Mouse (Mus musculus): ENCODE measurements around the gene Mpdu1. TPM values are rescaled to one million over a fixed set of nuclear protein-coding genes. Genes with fewer than 3 reads are reported as not detected.

Gene Mpdu1
- total RNA-seq, 1 experiment from 2014 or later, result 56.3 TPM

Other genes starting within 250 kb of the Mpdu1 start
- 14.3 to 27.5 TPM (median 16.8 TPM) in 3 replicates for gene Kdm6b, start 249.0 kb downstream of the Mpdu1 start, total RNA-seq (2017)
- gene Dnah2, start 113.5 kb downstream of the Mpdu1 start, total RNA-seq (2017), result 1.4 to 6.4 TPM (median 4.7 TPM) in 3 replicates
- 0.49 to 0.96 TPM in 2 of 3 replicates, not detected in the other for gene Efnb3, start 102.4 kb downstream of the Mpdu1 start, total RNA-seq (2017)
- 2.8 to 9.4 TPM (median 3.8 TPM) in 3 replicates for gene Wrap53, start 82.4 kb downstream of the Mpdu1 start, total RNA-seq (2017)
- 11.9 to 26.9 TPM (median 24.5 TPM) in 3 replicates for gene Trp53, start 82.3 kb downstream of the Mpdu1 start, total RNA-seq (2017)
- not detected in 3 replicates for gene Atp1b2, start 56.7 kb downstream of the Mpdu1 start, total RNA-seq (2017)
- not detected in 3 replicates for gene Shbg, start 44.7 kb downstream of the Mpdu1 start, total RNA-seq (2017)
- gene Sat2, start 40.6 kb downstream of the Mpdu1 start, total RNA-seq (2017), result 0.67 TPM in 1 of 3 replicates, not detected in the others
- 64.6 to 83.5 TPM (median 67.9 TPM) in 3 replicates for gene Fxr2, start 29.7 kb downstream of the Mpdu1 start, total RNA-seq (2017)
- 4.1 to 8.2 TPM in 2 of 3 replicates, not detected in the other for gene Sox15, start 7.3 kb downstream of the Mpdu1 start, total RNA-seq (2017)
- gene Cd68, start 3.5 kb upstream of the Mpdu1 start, total RNA-seq (2017), result 203 to 221 TPM (median 207 TPM) in 3 replicates
- 597 to 694 TPM (median 633 TPM) in 3 replicates for gene Eif4a1, start 9.8 kb upstream of the Mpdu1 start, total RNA-seq (2017)
- 67.5 to 144 TPM (median 118 TPM) in 3 replicates for gene Senp3, start 19.4 kb upstream of the Mpdu1 start, total RNA-seq (2017)
- gene Tnfsf13, start 23.1 kb upstream of the Mpdu1 start, total RNA-seq (2017), result 40.3 to 90.5 TPM (median 78.8 TPM) in 3 replicates
- gene Tnfsf12, start 33.2 kb upstream of the Mpdu1 start, total RNA-seq (2017), result 2.5 to 23.1 TPM (median 10.7 TPM) in 3 replicates
- 23.9 to 50.5 TPM (median 24.3 TPM) in 3 replicates for gene Tnfsfm13, start 33.5 kb upstream of the Mpdu1 start, total RNA-seq (2017)
- 21.5 to 120 TPM (median 48.7 TPM) in 3 replicates for gene Polr2a, start 96.0 kb upstream of the Mpdu1 start, total RNA-seq (2017)
- not detected in 3 replicates for gene Slc35g3, start 99.3 kb upstream of the Mpdu1 start, total RNA-seq (2017)
- 6.6 to 23.7 TPM (median 7.7 TPM) in 3 replicates for gene Zbtb4, start 103.3 kb upstream of the Mpdu1 start, total RNA-seq (2017)
- 2.3 to 5.8 TPM (median 2.7 TPM) in 3 replicates for gene Chrnb1, start 133.3 kb upstream of the Mpdu1 start, total RNA-seq (2017)
- 0.64 TPM in 1 of 3 replicates, not detected in the others for gene Fgf11, start 139.2 kb upstream of the Mpdu1 start, total RNA-seq (2017)
- not detected in 3 replicates for gene Tmem102, start 143.0 kb upstream of the Mpdu1 start, total RNA-seq (2017)
- not detected in 3 replicates for gene Gm39566, start 152.7 kb upstream of the Mpdu1 start, total RNA-seq (2017)
- gene Spem2, start 155.8 kb upstream of the Mpdu1 start, total RNA-seq (2017), result 0.29 TPM in 1 of 3 replicates, not detected in the others
- gene Spem1, start 159.5 kb upstream of the Mpdu1 start, total RNA-seq (2017), result not detected in 3 replicates
- 0.10 to 0.29 TPM (median 0.11 TPM) in 3 replicates for gene Nlgn2, start 175.1 kb upstream of the Mpdu1 start, total RNA-seq (2017)
- gene Tmem256, start 175.9 kb upstream of the Mpdu1 start, total RNA-seq (2017), result 35.3 to 85.7 TPM (median 75.7 TPM) in 3 replicates
- 0.53 to 3.8 TPM (median 2.8 TPM) in 3 replicates for gene Plscr3, start 183.7 kb upstream of the Mpdu1 start, total RNA-seq (2017)
- gene Tnk1, start 196.1 kb upstream of the Mpdu1 start, total RNA-seq (2017), result not detected in 3 replicates
- not detected in 3 replicates for gene Tmem95, start 215.4 kb upstream of the Mpdu1 start, total RNA-seq (2017)
- gene Kctd11, start 218.8 kb upstream of the Mpdu1 start, total RNA-seq (2017), result 1.6 to 9.9 TPM (median 2.5 TPM) in 3 replicates
- gene Acap1, start 232.9 kb upstream of the Mpdu1 start, total RNA-seq (2017), result 83.6 to 201 TPM (median 84.0 TPM) in 3 replicates
- gene 2810408A11Rik, start 238.3 kb upstream of the Mpdu1 start, total RNA-seq (2017), result 0.87 TPM in 1 of 3 replicates, not detected in the others
- 16.1 to 57.8 TPM (median 24.6 TPM) in 3 replicates for gene Neurl4, start 238.4 kb upstream of the Mpdu1 start, total RNA-seq (2017)

Data from monocyte, adult 5-6 weeks (primary cell).